Mouse (Mus musculus) heart, postnatal 25 days (tissue): ENCODE measurements around the gene Tspan9. TPM values are rescaled to one million over a fixed set of nuclear protein-coding genes. Genes with fewer than 3 reads are reported as not detected.

Source experiments
- DNase-seq: peaks from one replicate; pipeline ENCODE4 v3.0.0; 2022; ENCODE audit warnings: low spot score
- intact Hi-C: fragments of 180-260 bp; cut with DNase I; formaldehyde crosslinking; loops from one replicate; pipeline ENCODE4 v1.15.1; 2025
- total RNA-seq, 2 experiments: library from RNA; stranded (reverse); gene quantifications; 2 replicates each; pipeline ENCODE4 v1.2.3; 2021

Tspan9 gene
- total RNA-seq, 2 experiments from 2014 or later = 129 to 132 TPM

- intact Hi-C loops = no loop called here
- DNase-seq = no peak
These were observed 140.7 kb downstream of the Tspan9 start for GRCm38 (mm10) chr6:128002667-128003066.

GRCm38 (mm10) chr6:128002104-128002503 is 141.3 kb downstream of the Tspan9 start:
- intact Hi-C loops = no loop called here
- no peak for DNase-seq

- DNase-seq = no peak
- intact Hi-C loops = no loop called here
These were observed 141.8 kb downstream of the Tspan9 start for GRCm38 (mm10) chr6:128001587-128001986.

DNA sequence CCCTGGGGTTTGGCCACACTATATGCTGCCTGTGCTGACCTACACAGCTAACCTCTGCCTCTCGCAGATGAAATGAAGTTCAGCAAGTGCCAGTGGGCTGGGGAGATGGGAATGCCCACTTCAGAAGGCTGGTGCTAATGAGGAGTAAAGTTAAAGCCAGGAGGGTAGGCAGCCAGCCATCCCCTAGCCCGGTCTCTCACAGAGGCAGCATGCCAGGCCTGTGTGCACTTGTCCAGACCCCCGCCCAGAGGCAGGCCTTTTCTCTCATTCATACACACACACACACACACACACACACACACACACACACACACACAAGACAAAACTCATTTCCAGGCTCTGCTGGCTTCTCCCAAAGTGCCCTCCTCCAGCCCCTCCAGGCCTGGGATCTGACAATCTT is 142.6 kb downstream of the Tspan9 start:
- intact Hi-C loops = no loop called here
- DNase-seq = no peak

GRCm38 (mm10) chr6:127999118-127999517 is 144.3 kb downstream of the Tspan9 start:
- intact Hi-C loops = no loop called here
- no peak for DNase-seq

DNA sequence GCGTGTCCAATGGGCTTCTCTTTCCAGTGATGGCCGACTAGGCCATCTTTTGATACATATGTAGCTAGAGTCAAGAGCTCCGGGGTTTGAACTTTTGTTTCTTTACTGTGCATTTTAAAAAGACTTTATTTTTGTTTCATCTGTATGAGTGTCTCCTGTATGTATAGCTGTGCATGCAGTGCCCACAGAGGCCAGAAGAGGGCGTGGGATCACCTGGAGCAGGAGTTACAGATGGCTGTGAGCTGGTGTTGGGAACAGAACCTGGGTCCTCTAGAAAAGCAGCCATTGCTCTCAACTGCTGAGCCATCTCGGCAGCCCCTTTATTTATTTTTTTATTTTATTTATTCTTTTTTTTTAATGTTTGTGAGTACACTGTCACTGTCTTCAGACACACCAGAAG is 146.5 kb downstream of the Tspan9 start:
- intact Hi-C loops = no loop called here
- DNase-seq = no peak

DNA sequence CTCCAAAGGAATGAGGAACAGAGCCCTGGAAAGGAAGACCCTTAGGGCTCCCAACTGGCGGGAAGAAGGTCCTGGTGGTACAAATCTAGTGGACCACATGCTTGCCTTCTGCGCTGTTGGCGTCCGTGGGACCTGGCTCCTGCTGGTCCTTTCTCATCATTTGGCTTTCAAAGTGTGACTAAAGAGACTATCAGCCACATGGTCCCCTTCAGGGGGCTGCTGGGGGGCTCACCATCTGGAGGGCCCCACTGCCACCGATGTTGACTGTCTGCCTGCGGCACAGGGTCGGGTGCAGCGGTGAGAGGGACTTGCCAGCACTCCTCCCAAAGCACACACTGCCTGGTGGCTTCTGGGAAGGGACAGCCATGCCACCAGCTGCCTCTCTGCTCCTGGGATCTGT is 150.4 kb downstream of the Tspan9 start:
- intact Hi-C loops = loop anchor here (5.0 kb wide), 1 partner anchor 39 kb away; no protein-coding TSS in a partner anchor
- no peak for DNase-seq

- intact Hi-C loops = loop anchor here (5.0 kb wide), 1 partner anchor 41 kb away; no protein-coding TSS in a partner anchor
These were observed 151.8 kb downstream of the Tspan9 start for GRCm38 (mm10) chr6:127991509-127992176.

GRCm38 (mm10) chr6:127989624-127990212 is 153.7 kb downstream of the Tspan9 start:
- intact Hi-C loops = loop anchor here (5.0 kb wide), 1 partner anchor 43 kb away; no protein-coding TSS in a partner anchor

More at GRCm38 (mm10) chr6:127991509-127992176, 151.8 kb downstream of the Tspan9 start:
- peak; percentile 37 for DNase-seq

GRCm38 (mm10) chr6:127988944-127989494 is 154.4 kb downstream of the Tspan9 start:
- intact Hi-C loops = no loop called here
- no peak for DNase-seq

More at GRCm38 (mm10) chr6:127989624-127990212, 153.7 kb downstream of the Tspan9 start:
- peak; percentile 83 for DNase-seq

- no peak for DNase-seq
- intact Hi-C loops = no loop called here
These were observed 156.0 kb downstream of the Tspan9 start for GRCm38 (mm10) chr6:127987374-127987773.

DNA sequence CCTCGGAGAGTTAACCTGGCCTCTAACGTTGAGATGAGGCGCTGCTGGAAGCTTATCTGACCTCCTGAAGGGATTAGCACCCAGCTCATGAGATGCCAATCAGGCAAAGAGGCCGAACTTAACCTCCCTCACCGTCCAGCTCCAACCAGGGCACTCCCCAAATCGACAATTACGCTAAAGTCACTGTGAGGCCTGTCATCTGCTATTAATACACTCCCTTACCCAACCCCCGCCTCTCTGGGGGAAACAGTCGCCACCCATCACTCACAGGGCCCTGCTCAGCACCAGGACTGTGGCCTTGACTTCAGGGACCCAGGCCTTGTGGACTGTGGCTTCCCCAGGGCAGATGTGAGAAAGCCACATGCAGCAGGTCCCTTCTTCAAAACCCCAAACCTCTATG is 157.0 kb downstream of the Tspan9 start:
- DNase-seq = no peak
- intact Hi-C loops = no loop called here

DNA sequence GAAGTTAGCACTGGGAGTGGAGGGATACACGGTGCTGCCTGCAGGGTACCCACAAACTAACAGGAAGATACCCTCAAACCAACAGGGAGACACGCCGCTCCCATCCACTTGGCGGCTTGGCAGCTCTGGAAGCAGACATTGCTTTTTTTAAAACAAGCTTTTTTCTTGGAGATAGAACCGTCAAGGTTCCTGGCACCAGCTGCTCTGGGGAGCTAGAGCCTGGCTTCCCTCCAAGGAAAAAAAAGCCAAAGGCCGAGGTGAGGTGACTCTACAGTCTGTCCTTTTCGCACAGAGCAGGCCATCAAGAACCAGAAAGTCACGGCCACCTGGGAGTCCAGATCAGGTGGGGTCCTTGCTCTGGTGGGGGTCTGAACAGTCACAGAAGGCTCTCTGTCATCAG is 162.2 kb downstream of the Tspan9 start:
- DNase-seq = no peak
- intact Hi-C loops = no loop called here

DNA sequence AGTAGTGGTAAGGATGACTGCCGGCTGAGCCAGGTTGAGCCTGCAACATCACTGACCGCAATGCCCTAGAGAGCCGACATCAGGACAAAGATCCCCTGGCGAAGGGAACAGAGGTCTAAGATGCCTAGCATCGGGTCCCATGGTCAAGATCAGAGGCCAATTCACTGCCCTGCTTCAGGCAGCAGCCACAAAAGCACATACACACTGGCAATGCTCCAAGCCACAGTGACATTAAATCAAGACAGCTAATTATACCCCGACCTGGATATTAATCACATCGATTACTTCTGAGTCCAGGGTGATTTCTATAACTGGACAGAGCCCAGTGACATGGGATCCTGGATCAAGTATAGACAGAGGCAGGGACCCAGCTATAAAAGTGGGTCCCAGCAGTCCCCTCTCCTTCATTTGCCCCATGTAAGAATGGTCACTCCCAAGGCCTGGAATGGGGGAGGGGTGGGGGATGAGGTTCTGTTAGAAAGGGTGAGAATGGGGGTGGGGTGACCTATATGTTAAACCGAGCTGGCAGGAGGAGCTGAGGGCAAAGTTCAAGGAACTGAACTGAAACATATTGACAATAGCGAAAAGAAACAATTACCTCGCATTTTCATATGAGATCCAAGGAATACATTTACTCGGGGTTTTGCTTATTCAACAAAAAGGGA is 162.9 kb downstream of the Tspan9 start:
- no peak for DNase-seq

DNA sequence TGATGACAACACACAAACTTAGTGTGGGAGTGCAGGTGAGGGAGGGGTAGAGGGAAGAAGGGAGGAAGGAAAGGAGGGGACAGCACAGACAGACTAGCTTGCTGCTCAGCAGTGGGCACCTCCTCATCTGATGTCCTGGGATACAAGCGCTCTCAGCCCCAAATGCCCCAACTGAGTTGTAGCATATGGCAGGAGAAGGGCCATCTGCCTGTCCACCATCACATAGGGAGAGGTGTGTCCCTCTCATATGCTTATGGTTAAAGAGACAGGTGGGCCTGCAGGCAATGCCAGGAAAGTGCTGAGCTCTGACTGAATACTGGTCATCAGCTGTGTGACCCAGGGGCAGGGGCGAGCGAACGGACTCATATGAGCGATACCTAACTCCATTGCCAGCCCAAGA is 163.6 kb downstream of the Tspan9 start:
- intact Hi-C loops = no loop called here
- DNase-seq = no peak

More for the DNA sequence above, 162.9 kb downstream of the Tspan9 start:
- intact Hi-C loops = no loop called here

- intact Hi-C loops = no loop called here
- DNase-seq = no peak
These were observed 164.5 kb downstream of the Tspan9 start for GRCm38 (mm10) chr6:127978941-127979340.

DNA sequence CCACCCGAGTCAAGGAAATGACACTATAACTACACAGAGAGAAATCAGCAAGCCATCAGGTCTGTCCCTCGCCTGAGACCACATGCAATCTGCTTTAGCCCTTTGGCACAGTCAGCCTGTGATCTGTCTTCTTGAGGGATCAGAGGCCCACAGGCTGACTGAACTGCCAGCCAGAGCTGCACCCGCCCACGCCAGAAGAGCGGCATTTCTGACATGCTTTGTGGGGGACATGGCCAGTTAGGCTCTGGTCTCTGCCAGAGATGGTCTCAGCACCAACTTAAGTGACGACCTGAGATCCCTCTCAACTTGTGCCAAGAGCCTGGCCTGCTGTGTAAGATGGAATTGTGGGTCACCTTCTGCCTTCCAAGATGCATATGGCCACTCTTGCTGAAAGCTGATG is 166.7 kb downstream of the Tspan9 start:
- no peak for DNase-seq
- intact Hi-C loops = no loop called here

DNA sequence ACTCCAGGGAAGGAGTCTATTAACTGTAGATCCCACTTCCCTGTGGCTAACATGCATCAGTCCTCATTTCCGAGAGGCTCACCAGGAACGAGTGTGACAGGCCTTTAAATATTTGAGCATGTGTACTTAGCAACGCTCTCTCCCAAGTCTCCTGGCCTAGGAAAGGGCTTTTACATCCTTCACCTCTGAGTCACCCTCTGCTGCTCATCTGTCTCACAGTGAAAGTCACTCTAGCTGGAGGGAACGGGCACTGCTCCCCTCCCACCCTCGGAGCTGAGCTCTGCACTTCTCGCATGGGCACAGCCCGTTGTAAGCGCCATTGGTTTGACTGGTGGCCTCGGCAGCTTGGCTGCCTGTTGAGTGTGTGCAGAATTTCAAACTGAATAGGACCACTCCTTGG is 169.4 kb downstream of the Tspan9 start:
- intact Hi-C loops = loop anchor here (5.0 kb wide), 1 partner anchor 193 kb away; no protein-coding TSS in a partner anchor
- DNase-seq = no peak

GRCm38 (mm10) chr6:127973553-127973952 is 169.8 kb downstream of the Tspan9 start:
- DNase-seq = no peak
- intact Hi-C loops = loop anchor here (5.0 kb wide), 1 partner anchor 194 kb away; no protein-coding TSS in a partner anchor

GRCm38 (mm10) chr6:127971931-127972330 is 171.5 kb downstream of the Tspan9 start:
- intact Hi-C loops = loop anchor here (2.0 to 5.0 kb wide), 2 partner anchors 61 to 195 kb away; no protein-coding TSS in a partner anchor

More at GRCm38 (mm10) chr6:127971931-127972330, 171.5 kb downstream of the Tspan9 start:
- no peak for DNase-seq
